Mouse (Mus musculus) effector memory CD4-positive, alpha-beta T cell, adult 7 months (primary cell): ENCODE results near the gene Nup35. TPM values are rescaled to one million over a fixed set of nuclear protein-coding genes. Genes with fewer than 3 reads are reported as not detected.

Source experiments
- polyA plus RNA-seq: library from polyadenylated mRNA; unstranded; fragments of 100-300 nt; shearing (Covaris generic); gene quantifications from one replicate; pipeline ENCODE4 v1.2.1, GENCODE M21; 2017

Gene Nup35
- 27.4 TPM for polyA plus RNA-seq

DNA sequence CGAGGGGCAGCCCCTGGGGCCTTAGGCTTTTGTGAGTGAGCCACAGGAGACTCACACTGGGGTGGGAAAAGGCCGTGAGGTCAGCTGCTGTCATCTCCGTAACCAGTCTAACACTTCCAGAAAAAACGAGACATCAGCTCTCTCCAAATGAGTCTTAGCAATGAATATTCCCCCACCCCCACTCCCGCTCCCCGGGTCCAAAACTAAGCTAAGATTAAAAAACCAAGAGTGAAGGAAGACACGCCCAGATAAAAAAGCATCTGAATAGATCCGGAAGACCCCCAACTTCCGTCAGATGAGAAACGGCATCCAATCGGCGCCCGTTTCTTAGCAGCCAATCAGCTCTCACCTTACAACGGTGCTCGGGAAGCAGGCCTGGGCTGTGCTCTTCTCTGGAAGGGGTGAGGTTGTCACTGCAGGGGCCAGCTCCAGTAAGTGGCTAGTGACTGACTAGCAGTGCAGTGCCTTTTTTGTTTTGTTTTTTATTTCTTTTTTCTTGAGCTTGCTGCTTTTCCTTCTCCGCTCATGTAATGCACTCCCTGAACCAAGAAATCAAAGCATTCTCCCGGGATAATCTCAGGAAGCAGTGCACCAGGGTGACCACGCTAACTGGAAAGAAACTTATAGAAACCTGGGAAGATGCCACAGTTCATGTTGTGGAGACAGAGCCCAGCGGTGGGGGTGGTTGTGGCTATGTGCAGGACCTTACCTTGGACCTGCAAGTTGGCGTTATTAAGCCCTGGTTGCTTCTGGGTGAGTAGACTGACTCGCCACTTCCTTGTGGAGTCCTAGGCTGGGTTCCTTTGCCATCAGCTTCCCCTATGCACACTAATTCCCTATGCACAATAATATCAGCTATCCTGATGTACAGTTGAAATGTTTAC is at the start of gene Nup35, which contains the start of gene Dusp19:
Gene Nup35 (plus strand): TSS at position 383 of the 884 bp plus-strand sequence.
Gene Dusp19 (plus strand): TSS at position 192 of the 884 bp plus-strand sequence.

DNA sequence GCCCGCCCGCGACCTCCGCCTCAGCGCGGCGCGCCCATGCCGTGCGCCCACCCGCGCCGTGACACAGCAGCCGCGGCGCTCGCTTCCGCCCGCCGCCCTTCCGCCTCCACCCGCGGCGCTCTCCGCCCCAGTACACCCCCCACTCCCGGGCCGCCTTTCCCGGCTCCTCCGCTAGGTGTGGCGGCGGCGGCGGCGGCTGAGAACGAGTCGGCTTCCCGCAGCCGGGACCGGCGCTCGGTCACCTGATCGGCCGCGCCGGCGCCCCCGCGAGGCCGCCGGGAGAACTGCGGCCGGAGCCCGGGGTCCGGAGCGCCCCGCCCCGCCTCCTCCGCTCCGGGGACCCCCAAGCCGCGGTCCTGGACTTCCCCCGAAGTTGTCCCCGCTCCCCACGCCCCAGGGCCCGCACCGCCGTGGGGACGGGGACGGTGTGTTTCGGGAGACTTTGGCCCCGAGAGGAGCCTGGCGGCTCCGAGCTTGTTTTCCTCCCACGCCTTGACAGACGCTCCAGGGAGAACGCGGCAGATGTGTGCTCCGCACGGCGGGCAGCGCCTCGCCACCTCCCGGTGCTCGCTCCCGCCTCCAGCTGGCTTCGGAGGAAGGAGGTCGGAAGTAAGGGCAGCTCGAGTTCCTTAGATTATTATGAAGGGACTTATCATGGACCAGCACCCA is 35.9 kb upstream of the Nup35 start, which contains the start of gene Nckap1:
Gene Nckap1 (minus strand): TSS at position 338 of the 669 bp plus-strand sequence.

Other genes with a start within 250 kb of the Nup35 start
- gene Frzb, start 169.6 kb upstream of the Nup35 start, polyA plus RNA-seq: not detected
- gene Nckap1, start 35.9 kb upstream of the Nup35 start, polyA plus RNA-seq: 24.5 TPM
- 10.5 TPM for gene Dusp19, start 191 bp upstream of the Nup35 start, polyA plus RNA-seq